In the genomic region with DNA sequence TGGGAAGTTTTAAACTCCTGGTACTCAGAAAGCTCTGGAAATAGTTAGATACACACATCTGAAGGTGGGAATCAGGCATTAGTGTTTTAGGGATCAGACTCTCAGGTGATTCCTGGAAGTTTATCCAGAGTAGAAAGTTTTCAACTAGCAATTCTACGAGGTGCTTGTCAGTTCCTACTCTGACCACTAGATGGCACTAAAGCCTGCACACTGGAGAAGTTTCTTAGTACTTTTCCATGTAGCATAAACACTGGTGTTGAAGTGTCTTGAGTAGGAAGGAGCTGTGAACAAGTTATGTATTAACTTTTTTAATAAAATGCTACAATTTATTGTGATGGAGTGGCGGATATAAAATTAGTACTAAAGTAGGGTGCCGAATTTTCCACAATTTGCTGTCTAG, we compare ENCODE assay signal across 7 mouse cellular contexts.
DNase-seq lines count a peak whose midpoint lies in the region; ATAC-seq and TF ChIP-seq lines count a peak whose summit lies in the region.

No protein-coding gene starts in this region.

- POLR2A ChIA-PET in Patski (lab: Charles Lee): interaction anchor here (0.6 kb wide), 1 partner anchor 215 kb away, joined by 9 read pairs; no protein-coding TSS in a partner anchor

- H3K27ac ChIP-seq in liver, adult 2 months (replicated peaks; ENCODE audit: insufficient read depth, low read depth, low read length): no peak overlapping the region
- H3K27ac ChIP-seq in liver, embryonic 12.5 days: no peak overlapping the region
- no peak overlapping the region for H3K27ac ChIP-seq in limb, embryonic 11.5 days (replicated peaks; ENCODE audit: low read depth, low read length)

- no peaks in the 10 kb centered on the region for H3K9me3 ChIP-seq in liver, embryonic 12.5 days (replicated peaks)
- H3K9me3 ChIP-seq in limb, embryonic 11.5 days (ENCODE audit: control insufficient read depth, low read length): no peaks in the 10 kb centered on the region

- H3K79me2 ChIP-seq in liver, adult 2 months (ENCODE audit: control insufficient read depth, insufficient read depth, low read length): no peaks in the 10 kb centered on the region

- TF ChIP-seq POLR2A in liver, adult 2 months (IDR thresholded peaks at IDR 0.05; ENCODE audit: extremely low read depth, insufficient read depth, low read length): no peak

- H3K4me1 ChIP-seq in liver, adult 2 months (ENCODE audit: control insufficient read depth, insufficient read depth, low read length): no peaks in the 10 kb centered on the region
- no peaks in the 10 kb centered on the region for H3K4me1 ChIP-seq in liver, embryonic 12.5 days
- no peaks in the 10 kb centered on the region for H3K4me1 ChIP-seq in limb, embryonic 11.5 days (ENCODE audit: control insufficient read depth, insufficient read depth, low read length)

- H3K9ac ChIP-seq in liver, adult 2 months (ENCODE audit: low read depth, low read length): no peak overlapping the region
- no peak overlapping the region for H3K9ac ChIP-seq in liver, embryonic 12.5 days
- H3K9ac ChIP-seq in limb, embryonic 11.5 days (ENCODE audit: low read length): no peak overlapping the region

- peak; percentile 43 for DNase-seq in liver, adult 2 months (ENCODE audit: extremely low read depth, low read depth, low spot score)
- DNase-seq in Patski (ENCODE audit: low read depth, low spot score): no peak
- DNase-seq in cerebellum, adult 9-10 months: peak; percentile 43
- peak; percentile 53 to 70 for DNase-seq in heart, postnatal 36 days
- DNase-seq in limb, embryonic 11.5 days (ENCODE audit: low spot score): peak; percentile 77
- peak; percentile 30 for DNase-seq in retina, postnatal 7 days (ENCODE audit: low read depth, low spot score)

- H3K4me3 ChIP-seq in liver, adult 2 months (ENCODE audit: insufficient read depth, low read depth, low read length): no peak overlapping the region
- H3K4me3 ChIP-seq in liver, embryonic 12.5 days: no peak overlapping the region
- no peak overlapping the region for H3K4me3 ChIP-seq in limb, embryonic 11.5 days (ENCODE audit: low read depth, low read length)

- H3K36me3 ChIP-seq in liver, adult 2 months (ENCODE audit: control insufficient read depth, insufficient read depth, low read length): no peaks in the 10 kb centered on the region
- no peaks in the 10 kb centered on the region for H3K36me3 ChIP-seq in liver, embryonic 12.5 days
- no peaks in the 10 kb centered on the region for H3K36me3 ChIP-seq in limb, embryonic 11.5 days (ENCODE audit: control insufficient read depth, insufficient read depth, low read length)

- intact Hi-C loops in heart, postnatal 36 days (cut with DNase I): no loop called here

- TF ChIP-seq CTCF in liver, adult 2 months (IDR thresholded peaks at IDR 0.05; ENCODE audit: low read depth, low read length): peak; percentile 60
- peak; percentile 75 for TF ChIP-seq CTCF in Patski (IDR thresholded peaks at IDR 0.05)

- CTCF ChIA-PET in Patski (lab: Charles Lee): interaction anchor here (0.7 to 2.2 kb wide), 16 partner anchors 9 to 587 kb away, joined by 3 to 12 read pairs (median 3); no protein-coding TSS in a partner anchor

- no peak overlapping the region for H3K4me2 ChIP-seq in liver, embryonic 12.5 days
- no peak overlapping the region for H3K4me2 ChIP-seq in limb, embryonic 11.5 days (ENCODE audit: low read depth, severe bottlenecking)

- WGBS in liver, adult 2 months: 26% methylated on average over 3 of the region's 3 CpGs
- WGBS in liver, embryonic 12.5 days (ENCODE audit: insufficient replicate concordance): 19% methylated on average over 3 of the region's 3 CpGs
- WGBS in limb, embryonic 11.5 days: 28% methylated on average over 3 of the region's 3 CpGs

- no peaks in the 10 kb centered on the region for H3K27me3 ChIP-seq in liver, adult 2 months (ENCODE audit: control insufficient read depth, insufficient read depth, low read length)
- no peaks in the 10 kb centered on the region for H3K27me3 ChIP-seq in liver, embryonic 12.5 days (replicated peaks)
- no peaks in the 10 kb centered on the region for H3K27me3 ChIP-seq in Patski
- H3K27me3 ChIP-seq in limb, embryonic 11.5 days (ENCODE audit: control insufficient read depth, insufficient read depth, low read length): no peaks in the 10 kb centered on the region

- no peak for ATAC-seq in liver, embryonic 12.5 days
- no peak for ATAC-seq in Patski
- no peak for ATAC-seq in limb, embryonic 11.5 days (ENCODE audit: insufficient number of reproducible peaks, low FRiP score, low TSS enrichment, low read depth)

- in situ Hi-C loops in Patski (cut with MboI; ENCODE audit: low pct_unique_long_range_greater_than_20kb): loop anchor here (10.0 to 25.0 kb wide), 3 partner anchors 561 to 1173 kb away; partner anchors contain the start of gene Tmem207
